Mouse (Mus musculus): ENCODE results near the gene Capn5. TPM values are rescaled to one million over a fixed set of nuclear protein-coding genes. Genes with fewer than 3 reads are reported as not detected.

The Capn5 gene
- total RNA-seq (2023): 1.1 TPM

DNA sequence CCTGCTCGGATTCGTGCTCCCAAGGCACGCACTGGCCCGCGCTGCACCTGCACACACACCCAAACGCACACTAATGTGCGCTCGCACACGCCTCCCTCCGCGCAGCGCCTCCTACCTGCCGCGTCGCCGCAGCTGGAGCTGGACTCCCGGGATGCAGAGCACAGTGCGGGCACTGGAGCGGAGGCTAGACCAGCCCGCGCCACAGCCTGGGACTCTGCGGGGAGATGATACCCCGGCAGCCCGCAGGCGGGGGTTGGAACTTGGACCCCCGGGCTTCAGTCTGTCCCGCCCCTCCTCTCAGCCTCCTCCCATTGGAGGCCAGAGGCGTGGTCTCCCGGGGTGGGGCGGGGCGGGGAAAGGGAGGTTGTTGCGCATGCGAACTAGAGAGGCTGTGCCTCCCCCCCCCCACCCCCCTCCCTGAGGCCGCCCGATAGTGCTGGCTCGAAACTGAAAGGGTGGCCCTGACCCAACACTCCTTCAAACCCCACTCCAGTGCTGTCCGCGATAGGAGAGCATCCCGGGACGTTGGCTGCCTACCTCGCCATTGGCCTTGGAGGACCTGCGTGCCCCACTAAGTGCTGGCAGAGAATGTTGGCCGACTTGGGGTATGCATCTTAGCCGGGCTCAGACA, at the start of gene Capn5:
Capn5 (minus strand) TSS at position 346 of the 631 bp plus-strand sequence.

DNA sequence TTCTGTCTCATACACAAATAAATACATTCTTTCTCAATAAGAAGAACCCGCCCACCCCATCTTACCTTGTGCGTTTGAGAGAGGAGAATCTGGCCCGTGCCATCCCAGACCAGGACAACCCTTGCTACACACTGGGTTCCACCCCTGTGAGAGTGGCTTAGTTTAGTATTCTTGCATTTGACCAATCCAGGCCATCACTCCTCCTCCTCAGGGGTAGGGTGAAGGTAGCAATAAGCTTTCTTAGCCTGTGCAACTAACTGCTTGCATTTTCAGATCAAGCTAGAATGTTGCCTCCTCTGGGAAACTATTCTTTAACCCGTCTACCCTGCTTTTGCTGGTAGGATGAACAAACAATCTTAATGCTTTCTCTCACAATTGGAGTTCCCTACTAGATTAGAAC, 21.3 kb upstream of the Capn5 start, which contains the start of gene B3gnt6:
B3gnt6 (minus strand) TSS at position 101 of the 400 bp plus-strand sequence.

DNA sequence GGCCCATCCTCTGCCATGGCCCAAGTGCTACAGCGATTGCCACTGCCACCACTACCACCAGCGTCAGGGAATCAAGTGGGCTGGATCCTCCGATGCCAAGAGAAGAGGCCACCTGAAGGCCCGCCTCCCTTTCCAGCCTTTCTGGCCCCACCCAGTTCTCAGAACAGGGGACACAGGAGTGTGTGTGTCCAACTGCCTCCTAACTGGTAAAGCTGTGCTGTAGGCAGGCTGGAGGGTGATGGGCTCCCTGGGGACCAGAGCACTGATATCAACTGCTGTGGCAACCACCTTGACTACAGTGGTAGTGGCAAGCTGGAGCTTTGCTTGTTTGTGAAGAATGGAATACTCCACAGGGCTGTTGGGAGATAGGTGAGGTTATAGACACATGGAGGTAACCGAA, 32.7 kb downstream of the Capn5 start, which contains the start of gene Omp:
Omp (minus strand) TSS at position 101 of the 400 bp plus-strand sequence.

DNA sequence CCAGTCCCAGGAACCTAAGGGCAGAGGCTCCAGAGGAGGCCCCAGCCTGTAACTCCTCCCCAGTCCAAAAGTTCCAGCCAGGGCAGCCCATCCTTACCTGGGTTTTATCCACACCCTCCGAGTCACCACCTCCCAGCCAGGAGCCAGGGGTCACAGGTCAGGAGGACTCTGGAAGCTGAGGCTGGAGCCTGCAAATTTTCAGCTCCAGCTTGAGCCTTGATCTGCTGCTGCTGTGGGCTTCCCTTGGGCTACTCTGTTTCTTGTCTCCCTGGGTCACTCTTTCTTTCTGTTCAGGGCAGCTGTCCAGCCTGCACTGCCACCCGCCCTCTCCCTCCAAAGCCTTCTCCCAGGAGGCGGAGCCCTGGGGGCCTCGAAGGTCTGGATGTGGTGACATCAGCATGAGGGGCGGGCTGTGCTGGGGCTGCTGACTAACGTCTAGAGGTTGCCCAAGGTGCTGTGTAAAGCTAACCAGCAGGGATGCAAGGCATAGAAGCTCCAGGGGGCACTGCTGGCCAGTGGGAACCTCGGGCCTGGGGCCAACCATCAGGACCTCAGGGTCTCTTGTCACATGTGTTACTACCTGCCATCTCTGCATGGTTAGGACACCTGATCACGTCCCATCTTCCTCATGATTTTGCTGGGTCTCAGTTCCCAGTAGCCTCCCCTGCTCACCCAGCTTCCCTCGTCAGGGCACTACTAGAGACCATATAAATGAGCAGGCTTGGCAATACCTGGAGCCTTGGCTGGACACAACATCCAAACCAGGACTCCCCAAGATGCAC, 58.7 kb downstream of the Capn5 start, which contains the start of gene Myo7a:
Myo7a (minus strand) TSS at position 346 of the 782 bp plus-strand sequence.

Other genes starting within 250 kb of the Capn5 start
- 2.4 TPM for gene Myo7a, start 58.8 kb downstream of the Capn5 start, total RNA-seq (2023)
- 0.35 TPM for gene Omp, start 32.8 kb downstream of the Capn5 start, total RNA-seq (2023)
- gene B3gnt6, start 21.2 kb upstream of the Capn5 start, total RNA-seq (2023): not detected
- gene Acer3, start 142.9 kb upstream of the Capn5 start, total RNA-seq (2023): 6.9 TPM
- gene Tsku, start 183.1 kb upstream of the Capn5 start, total RNA-seq (2023): not detected